Mouse (Mus musculus): ENCODE data around the gene Rbpms2. TPM values are rescaled to one million over a fixed set of nuclear protein-coding genes. Genes with fewer than 3 reads are reported as not detected.

Rbpms2 gene
- polyA plus RNA-seq, 1 experiment from 2014 or later = 16.4 TPM

DNA sequence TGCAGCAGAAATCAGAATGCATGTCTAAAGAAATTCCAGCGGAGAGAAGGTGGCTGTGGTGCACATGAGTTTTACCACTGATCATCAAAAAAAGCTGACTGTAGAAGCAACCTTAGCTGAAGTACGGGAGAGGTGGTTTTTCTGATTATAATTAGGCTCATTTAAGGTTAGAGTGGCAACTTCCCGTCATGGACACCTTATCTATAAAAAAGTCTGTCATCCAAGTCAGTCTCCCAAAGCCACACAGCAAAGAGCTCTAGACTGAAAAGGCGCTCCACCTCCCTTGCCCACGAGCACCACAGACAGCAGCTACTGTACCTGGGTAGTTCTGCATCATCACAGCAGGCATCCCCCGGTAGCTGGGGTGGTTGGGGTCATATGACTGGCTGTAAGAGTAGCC, 71.1 kb downstream of the Rbpms2 start:
- Histone ChIP-seq H3K36me3 (peaks cover 95% of the 10 kb centered on the region), H3K27ac (no peak overlapping the region)
- WGBS = 89% methylated on average over 6 of the region's 6 CpGs

DNA sequence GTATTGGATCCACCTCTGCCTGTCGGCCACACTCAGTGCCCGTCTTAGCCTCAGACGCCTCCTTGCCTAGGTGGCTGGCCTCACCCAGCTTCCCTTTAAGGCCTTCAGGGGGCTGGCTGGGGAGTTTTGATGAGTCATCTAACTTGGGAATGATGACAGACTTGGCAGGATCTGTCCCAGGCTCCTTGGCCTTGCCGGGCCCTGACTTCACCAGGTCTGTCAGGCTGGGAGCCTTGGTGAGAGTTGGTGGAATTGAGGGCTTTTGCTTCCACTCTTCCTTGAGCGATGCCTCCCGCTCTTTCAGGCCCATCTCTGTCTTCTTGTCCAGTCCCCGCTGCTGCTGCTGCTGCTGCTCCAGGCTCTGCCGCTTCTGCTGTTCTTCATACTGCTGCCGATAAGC, 72.8 kb downstream of the Rbpms2 start:
- no peak for ATAC-seq (ENCODE audit: insufficient number of reproducible peaks, insufficient read depth, low FRiP score, low TSS enrichment, low read depth)
- Histone ChIP-seq H3K36me3 (peaks cover 86% of the 10 kb centered on the region), H3K4me3 (replicated peaks) (no peak overlapping the region), H3K4me2 (no peak overlapping the region), H3K4me1 (replicated peaks) (no peaks in the 10 kb centered on the region), H3K27ac (no peak overlapping the region), H3K9ac (replicated peaks) (no peak overlapping the region), H3K27me3 (no peaks in the 10 kb centered on the region), H3K9me3 (no peaks in the 10 kb centered on the region)
- WGBS = 92% methylated on average over 9 of the region's 9 CpGs

More for the DNA sequence above, 71.1 kb downstream of the Rbpms2 start:
- H3K27me3 ChIP-seq = no peaks in the 10 kb centered on the region
- no peaks in the 10 kb centered on the region for H3K4me1 ChIP-seq (replicated peaks)
- no peak overlapping the region for H3K9ac ChIP-seq (replicated peaks)
- no peak for ATAC-seq (ENCODE audit: insufficient number of reproducible peaks, insufficient read depth, low FRiP score, low TSS enrichment, low read depth)
- H3K4me2 ChIP-seq = no peak overlapping the region
- no peaks in the 10 kb centered on the region for H3K9me3 ChIP-seq
- H3K4me3 ChIP-seq (replicated peaks) = no peak overlapping the region

DNA sequence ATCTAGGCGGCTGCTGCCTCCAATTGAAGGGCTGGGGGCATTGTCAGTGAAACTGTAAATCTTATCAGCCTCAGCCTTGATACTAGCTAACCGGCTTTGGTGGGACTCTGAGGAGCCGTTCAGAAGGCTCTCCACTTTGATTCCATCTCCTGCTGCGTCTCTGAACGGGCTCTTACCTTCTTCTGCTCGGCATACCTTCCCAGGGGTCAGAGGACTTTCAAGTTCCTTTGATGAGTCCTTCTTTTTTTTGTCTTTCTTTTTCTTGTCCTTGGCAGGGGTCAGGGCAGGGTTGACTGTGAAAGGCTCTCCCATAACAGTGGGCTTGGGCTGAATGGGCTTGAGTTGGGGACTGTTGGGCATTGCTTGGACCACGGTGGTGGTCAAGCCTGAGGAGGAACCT, 73.8 kb downstream of the Rbpms2 start:
- WGBS = 90% methylated on average over 7 of the region's 7 CpGs
- Histone ChIP-seq H3K4me1 (replicated peaks) (no peaks in the 10 kb centered on the region), H3K9ac (replicated peaks) (no peak overlapping the region), H3K36me3 (peaks cover 77% of the 10 kb centered on the region), H3K27ac (no peak overlapping the region), H3K4me2 (no peak overlapping the region), H3K9me3 (no peaks in the 10 kb centered on the region), H3K27me3 (no peaks in the 10 kb centered on the region), H3K4me3 (replicated peaks) (no peak overlapping the region)
- ATAC-seq (ENCODE audit: insufficient number of reproducible peaks, insufficient read depth, low FRiP score, low TSS enrichment, low read depth) = no peak

DNA sequence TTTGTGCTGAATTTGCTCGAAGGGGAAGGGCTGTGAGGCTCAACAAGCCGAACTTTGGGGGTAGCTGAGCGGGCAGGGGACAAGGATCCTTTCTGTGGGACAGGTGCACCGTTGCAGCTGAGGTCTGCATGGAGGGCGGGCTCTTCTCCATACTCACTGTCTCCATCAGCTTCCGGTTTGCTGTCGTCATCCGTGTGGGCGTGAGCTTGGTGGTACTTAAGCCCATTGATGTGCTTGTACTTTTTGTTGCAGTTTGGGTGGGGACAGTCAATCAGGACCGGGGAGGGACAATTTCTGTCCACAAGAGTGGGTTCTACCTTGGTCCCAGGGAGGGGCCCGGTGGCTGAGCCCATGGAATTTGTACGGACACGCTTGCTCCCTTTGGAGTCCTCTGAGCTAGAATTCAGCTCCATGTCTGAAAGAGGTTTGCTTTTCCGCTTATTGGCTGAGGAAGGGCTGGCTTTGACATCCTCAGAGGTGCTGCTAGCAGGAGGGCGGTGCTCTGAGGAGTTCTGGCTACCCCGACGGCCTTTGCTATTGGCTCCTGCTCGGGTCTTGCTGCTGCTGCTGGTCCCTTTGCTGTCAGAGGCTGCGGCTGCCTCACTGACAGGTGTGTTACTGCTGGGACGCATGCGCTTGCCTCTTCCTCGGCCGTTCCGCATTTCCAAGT, 74.6 kb downstream of the Rbpms2 start:
- Histone ChIP-seq H3K9me3 (no peaks in the 10 kb centered on the region), H3K4me3 (replicated peaks) (no peak overlapping the region), H3K9ac (replicated peaks) (no peak overlapping the region), H3K4me2 (no peak overlapping the region), H3K27me3 (no peaks in the 10 kb centered on the region), H3K36me3 (peaks cover 69% of the 10 kb centered on the region), H3K4me1 (replicated peaks) (no peaks in the 10 kb centered on the region), H3K27ac (no peak overlapping the region)
- 94% methylated on average over 24 of the region's 24 CpGs for WGBS
- ATAC-seq (ENCODE audit: insufficient number of reproducible peaks, insufficient read depth, low FRiP score, low TSS enrichment, low read depth) = no peak

Other genes starting within 250 kb of the Rbpms2 start
- gene Kbtbd13, start 238.0 kb upstream of the Rbpms2 start, polyA plus RNA-seq (2016; fragmentation: Nextera tagmentation; extraction: Ambion mirVana) = 1.3 and 1.7 TPM in 2 replicates
- 9.4 and 10.4 TPM in 2 replicates for gene Rasl12, start 231.1 kb upstream of the Rbpms2 start, polyA plus RNA-seq (2016; fragmentation: Nextera tagmentation; extraction: Ambion mirVana)
- not detected in 2 replicates for gene Slc51b, start 206.7 kb upstream of the Rbpms2 start, polyA plus RNA-seq (2016; fragmentation: Nextera tagmentation; extraction: Ambion mirVana)
- gene Mtfmt, start 193.9 kb upstream of the Rbpms2 start, polyA plus RNA-seq (2016; fragmentation: Nextera tagmentation; extraction: Ambion mirVana) = 25.4 and 28.2 TPM in 2 replicates
- gene Spg21, start 168.7 kb upstream of the Rbpms2 start, polyA plus RNA-seq (2016; fragmentation: Nextera tagmentation; extraction: Ambion mirVana) = 126 and 129 TPM in 2 replicates
- not detected in 2 replicates for gene Ankdd1a, start 109.5 kb upstream of the Rbpms2 start, polyA plus RNA-seq (2016; fragmentation: Nextera tagmentation; extraction: Ambion mirVana)
- 12.2 and 15.0 TPM in 2 replicates for gene Plekho2, start 49.6 kb upstream of the Rbpms2 start, polyA plus RNA-seq (2016; fragmentation: Nextera tagmentation; extraction: Ambion mirVana)
- 21.7 and 22.8 TPM in 2 replicates for gene Pif1, start 42.5 kb upstream of the Rbpms2 start, polyA plus RNA-seq (2016; fragmentation: Nextera tagmentation; extraction: Ambion mirVana)
- gene Oaz2, start 38.4 kb downstream of the Rbpms2 start, polyA plus RNA-seq (2016; fragmentation: Nextera tagmentation; extraction: Ambion mirVana) = 294 and 296 TPM in 2 replicates
- 8.7 and 9.3 TPM in 2 replicates for gene Zfp609, start 197.9 kb downstream of the Rbpms2 start, polyA plus RNA-seq (2016; fragmentation: Nextera tagmentation; extraction: Ambion mirVana)

All from limb, embryonic 12.5 days (tissue).